Mouse (Mus musculus) CD4-positive, CD25-positive, alpha-beta regulatory T cell, adult 2 months (primary cell): ENCODE measurements around the gene Ebf3.

Source experiments
- DNase-seq: peaks from one replicate; pipeline ENCODE4 v3.0.0-alpha.2; 2012; ENCODE audit warnings: low read depth, low spot score

The Ebf3 gene

GRCm38 (mm10) chr7:137289290-137289957 lies 24.8 kb downstream of the Ebf3 start:
- DNase-seq, result no peak

GRCm38 (mm10) chr7:137278171-137278570 lies 36.1 kb downstream of the Ebf3 start:
- DNase-seq, result no peak

GRCm38 (mm10) chr7:137277713-137278112 lies 36.5 kb downstream of the Ebf3 start:
- no peak for DNase-seq

- no peak for DNase-seq
Measured at GRCm38 (mm10) chr7:137272252-137272651, 42.0 kb downstream of the Ebf3 start.

- DNase-seq, result no peak
Measured at GRCm38 (mm10) chr7:137268452-137269155, 45.6 kb downstream of the Ebf3 start.

- DNase-seq, result no peak
Measured at GRCm38 (mm10) chr7:137267441-137267840, 46.8 kb downstream of the Ebf3 start.

GRCm38 (mm10) chr7:137266575-137266974 lies 47.7 kb downstream of the Ebf3 start:
- no peak for DNase-seq

GRCm38 (mm10) chr7:137262330-137262729 lies 51.9 kb downstream of the Ebf3 start:
- no peak for DNase-seq

- peak; percentile 45 for DNase-seq
Measured at GRCm38 (mm10) chr7:137246213-137246872, 67.9 kb downstream of the Ebf3 start.

GRCm38 (mm10) chr7:137244839-137245238 lies 69.4 kb downstream of the Ebf3 start:
- DNase-seq, result no peak

GRCm38 (mm10) chr7:137240481-137240880 lies 73.8 kb downstream of the Ebf3 start:
- DNase-seq, result no peak

GRCm38 (mm10) chr7:137239542-137240133 lies 74.6 kb downstream of the Ebf3 start:
- DNase-seq, result no peak

GRCm38 (mm10) chr7:137237419-137237818 lies 76.8 kb downstream of the Ebf3 start:
- no peak for DNase-seq

- DNase-seq, result no peak
Measured at GRCm38 (mm10) chr7:137223823-137224222, 90.4 kb downstream of the Ebf3 start.

- no peak for DNase-seq
Measured at GRCm38 (mm10) chr7:137222831-137223505, 91.3 kb downstream of the Ebf3 start.

GRCm38 (mm10) chr7:137221599-137221998 lies 92.6 kb downstream of the Ebf3 start:
- DNase-seq, result no peak

- no peak for DNase-seq
Measured at GRCm38 (mm10) chr7:137220436-137220835, 93.8 kb downstream of the Ebf3 start.

- no peak for DNase-seq
Measured at GRCm38 (mm10) chr7:137218706-137219105, 95.5 kb downstream of the Ebf3 start.

GRCm38 (mm10) chr7:137213444-137213843 lies 100.8 kb downstream of the Ebf3 start:
- no peak for DNase-seq

- DNase-seq, result no peak
Measured at GRCm38 (mm10) chr7:137211332-137211731, 102.9 kb downstream of the Ebf3 start.

GRCm38 (mm10) chr7:137209688-137210345 lies 104.4 kb downstream of the Ebf3 start:
- DNase-seq, result no peak
